Mouse (Mus musculus): ENCODE measurements around the gene Traf2.
A peak's percentile ranks its signal among the peaks of the same experiment; 100 is the strongest.

Traf2 gene

DNA sequence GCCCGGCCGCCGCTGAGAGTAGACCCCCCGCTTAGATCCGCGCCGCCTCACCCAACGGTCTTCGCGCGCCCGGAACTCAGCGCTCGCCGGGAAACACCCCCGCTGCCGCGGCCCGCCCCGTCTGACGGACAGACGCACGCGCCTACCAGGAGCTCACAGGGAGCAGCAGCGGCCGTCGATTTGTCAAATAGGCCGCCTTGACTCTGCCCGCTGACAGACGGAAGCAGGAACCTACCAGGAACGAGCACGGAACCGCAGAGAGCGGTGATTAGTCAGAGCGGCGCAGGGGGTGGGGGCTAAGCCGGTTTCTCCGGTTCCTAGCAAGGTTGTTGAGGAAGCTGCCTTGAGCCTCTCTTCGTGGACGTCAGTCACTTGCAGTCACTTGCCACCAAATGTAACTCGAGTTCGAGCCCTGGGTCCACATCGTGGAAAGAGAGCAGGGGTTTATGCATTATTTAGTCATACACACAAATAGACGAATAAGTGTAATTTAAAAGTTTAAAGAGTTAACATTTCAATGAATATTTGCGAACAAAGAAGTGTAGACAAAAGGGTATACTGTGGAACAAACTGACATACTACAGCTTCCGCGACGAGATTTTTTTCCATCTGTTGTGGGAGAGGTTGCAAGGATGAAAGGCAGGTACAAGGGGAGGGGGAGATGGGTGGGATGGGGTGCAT, at the start of gene Traf2:
Traf2 (minus strand) TSS at position 130 of the 681 bp plus-strand sequence.
- peak; percentile 96 to 98 for DNase-seq (ENCODE audit: low spot score in 2 of 2)

GRCm38 (mm10) chr2:25591863-25592262, 45.1 kb upstream of the Traf2 start:
- DNase-seq (ENCODE audit: low spot score in 2 of 2) = peak in 1 of 2 experiments; percentile 53

GRCm38 (mm10) chr2:25588227-25588907, 41.6 kb upstream of the Traf2 start:
- no peak for DNase-seq (ENCODE audit: low spot score in 2 of 2)

DNA sequence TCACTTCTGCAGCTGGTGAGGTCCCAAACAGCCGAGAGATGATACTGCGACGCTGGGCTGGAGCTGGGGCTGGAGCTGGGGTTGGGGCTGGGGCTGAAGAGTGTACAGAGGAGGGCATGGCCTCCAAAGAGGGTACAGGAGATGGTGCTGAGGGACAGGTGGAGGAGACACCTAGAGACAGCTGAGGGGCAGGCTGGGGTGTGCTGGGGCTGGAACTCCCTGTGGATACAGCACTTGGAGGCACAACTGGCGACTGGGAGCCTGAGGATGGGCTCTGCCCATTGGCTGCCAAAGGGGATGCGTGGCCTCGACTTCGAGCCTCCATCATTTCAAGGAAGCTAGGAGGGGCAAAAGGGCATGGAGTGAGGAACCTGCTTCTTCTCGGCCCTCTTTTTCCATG, 40.5 kb upstream of the Traf2 start:
- DNase-seq (ENCODE audit: low spot score in 2 of 2) = no peak

DNA sequence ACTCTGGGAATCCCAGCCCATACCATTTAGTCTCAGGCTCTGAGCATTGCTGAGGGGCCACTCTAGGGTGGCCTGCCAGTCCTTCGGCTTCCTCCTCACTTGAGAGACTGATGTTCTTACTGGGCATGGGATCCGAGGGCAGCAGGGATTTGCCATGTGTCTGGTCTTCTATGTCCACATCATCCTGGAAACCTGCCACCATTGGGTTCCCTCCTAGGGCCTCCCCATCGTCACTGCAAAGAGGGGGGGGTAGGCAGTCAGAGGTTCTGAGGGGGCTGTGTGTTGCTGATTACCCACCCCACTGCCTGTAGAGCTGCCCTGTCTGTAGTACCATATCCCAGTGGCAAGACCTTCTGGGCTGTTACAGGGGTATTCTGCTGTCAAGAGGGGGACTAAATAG, 38.9 kb upstream of the Traf2 start:
- no peak for DNase-seq (ENCODE audit: low spot score in 2 of 2)

- DNase-seq (ENCODE audit: low spot score in 2 of 2) = no peak
Measured at GRCm38 (mm10) chr2:25584856-25585255, 38.1 kb upstream of the Traf2 start.

GRCm38 (mm10) chr2:25584152-25584551, 37.4 kb upstream of the Traf2 start:
- DNase-seq (ENCODE audit: low spot score in 2 of 2) = no peak

DNA sequence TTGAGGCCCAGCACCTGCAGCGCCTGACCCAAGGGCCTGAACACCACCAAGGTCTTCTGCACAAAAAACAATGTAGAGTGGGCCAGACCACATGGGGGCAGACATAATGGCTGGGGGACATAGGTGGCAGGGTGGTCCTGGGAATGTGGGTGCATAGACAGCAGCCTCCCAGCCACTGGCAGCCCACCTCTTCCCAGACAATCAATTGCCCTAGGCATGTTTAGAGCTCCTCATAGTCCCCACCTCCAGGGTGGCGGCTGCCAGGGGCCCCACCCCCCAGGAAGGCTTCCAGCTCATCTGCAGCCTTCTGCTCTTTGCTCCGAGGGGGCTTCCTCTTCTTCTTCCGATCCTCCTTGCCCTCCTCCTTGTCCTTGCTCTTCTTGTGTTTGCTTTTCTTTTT, 36.8 kb upstream of the Traf2 start:
- DNase-seq (ENCODE audit: low spot score in 2 of 2) = no peak

DNA sequence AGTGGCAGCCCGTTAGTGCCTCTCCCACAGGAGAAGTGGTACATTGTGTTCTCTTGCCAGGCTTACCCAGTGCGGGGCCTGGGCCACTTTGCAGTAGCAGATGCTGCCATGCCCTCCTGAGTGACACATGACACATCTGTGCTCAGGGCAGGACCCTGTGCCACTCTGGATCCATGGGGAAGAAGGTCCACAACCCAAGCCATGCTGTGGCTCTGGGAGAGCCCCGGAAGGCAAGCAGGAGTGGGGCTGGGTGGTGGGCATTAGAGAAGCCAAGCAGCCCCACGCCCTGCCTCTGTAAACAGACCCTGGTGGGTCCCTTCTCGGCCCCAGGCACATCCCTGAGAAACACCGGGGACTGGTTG, 36.4 kb upstream of the Traf2 start:
- DNase-seq (ENCODE audit: low spot score in 2 of 2) = no peak

- DNase-seq (ENCODE audit: low spot score in 2 of 2) = no peak
Measured at GRCm38 (mm10) chr2:25582466-25583119, 35.9 kb upstream of the Traf2 start.

DNA sequence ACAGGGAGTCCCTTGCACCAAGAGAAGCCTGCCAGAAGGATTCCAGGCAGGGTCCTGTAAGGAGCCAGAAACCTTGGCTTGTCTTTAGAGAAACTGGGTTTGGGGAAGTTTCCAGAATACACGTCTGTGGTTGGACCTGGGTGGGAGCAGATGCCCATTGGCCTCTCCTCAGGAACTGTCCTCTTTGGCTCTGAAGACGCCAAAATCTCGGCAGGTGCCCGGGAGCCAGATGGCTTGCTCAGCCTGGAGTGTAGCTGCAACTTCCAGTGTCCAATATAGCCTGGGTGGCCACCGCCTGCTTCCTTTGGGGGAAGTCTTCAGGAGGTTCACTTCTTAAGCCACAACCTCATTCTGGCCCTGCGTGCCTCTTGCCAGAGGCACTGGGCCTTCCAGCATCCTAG, 35.2 kb upstream of the Traf2 start:
- DNase-seq (ENCODE audit: low spot score in 2 of 2) = no peak

DNA sequence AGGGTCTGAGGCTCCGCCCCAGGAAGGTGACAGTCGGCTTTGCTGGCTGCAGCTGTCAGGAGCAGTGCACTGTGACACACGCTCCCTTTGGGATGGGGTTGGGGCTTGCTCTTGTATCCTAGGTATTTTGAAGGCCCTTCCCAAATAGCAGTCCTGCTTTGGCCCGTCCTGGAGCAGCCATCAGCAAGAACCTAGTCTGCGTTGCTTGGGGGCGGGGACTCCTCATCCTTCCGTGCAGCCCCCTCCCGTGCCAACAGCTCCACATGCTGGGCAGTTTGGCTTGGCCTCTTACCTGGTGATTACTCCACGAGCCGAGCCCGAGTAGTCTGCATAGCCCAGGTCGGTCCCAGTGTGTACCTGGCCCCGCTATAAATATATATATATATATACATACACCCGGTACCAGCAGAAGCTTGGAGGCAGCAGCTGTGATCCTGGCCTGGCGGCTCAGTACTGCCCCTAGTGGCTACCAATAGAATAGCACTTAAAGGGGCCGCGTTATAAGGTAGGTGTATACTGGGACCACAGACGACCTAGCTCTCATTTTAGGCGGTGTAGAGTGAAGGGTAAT, 34.6 kb upstream of the Traf2 start, which contains the start of gene Ajm1:
Ajm1 (minus strand) TSS at position 464 of the 571 bp plus-strand sequence.
- peak; percentile 48 to 68 for DNase-seq (ENCODE audit: low spot score in 2 of 2)

DNA sequence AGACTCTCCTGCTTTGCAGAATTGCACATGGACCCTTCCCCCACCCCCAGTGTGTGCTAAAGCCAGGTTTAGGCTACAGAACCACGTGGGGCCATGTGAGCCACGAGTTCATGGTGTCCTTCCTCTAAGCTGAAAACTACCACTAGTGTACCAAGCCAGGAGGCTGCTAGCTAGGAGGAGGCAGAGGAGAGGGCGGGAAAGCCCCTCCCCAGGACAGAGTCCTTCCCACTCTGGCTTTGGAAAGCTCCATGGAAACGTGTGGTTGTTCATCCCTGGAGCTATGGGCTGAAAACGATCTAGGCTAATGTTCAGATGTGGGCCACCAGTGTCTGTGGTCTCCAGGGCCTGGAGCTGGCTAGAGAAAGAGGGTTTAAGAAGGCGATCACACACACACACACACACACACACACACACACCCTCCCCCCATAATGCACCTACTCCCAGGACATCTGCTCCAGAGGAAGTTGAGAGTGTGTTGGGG, 33.9 kb upstream of the Traf2 start:
- no peak for DNase-seq (ENCODE audit: low spot score in 2 of 2)

DNA sequence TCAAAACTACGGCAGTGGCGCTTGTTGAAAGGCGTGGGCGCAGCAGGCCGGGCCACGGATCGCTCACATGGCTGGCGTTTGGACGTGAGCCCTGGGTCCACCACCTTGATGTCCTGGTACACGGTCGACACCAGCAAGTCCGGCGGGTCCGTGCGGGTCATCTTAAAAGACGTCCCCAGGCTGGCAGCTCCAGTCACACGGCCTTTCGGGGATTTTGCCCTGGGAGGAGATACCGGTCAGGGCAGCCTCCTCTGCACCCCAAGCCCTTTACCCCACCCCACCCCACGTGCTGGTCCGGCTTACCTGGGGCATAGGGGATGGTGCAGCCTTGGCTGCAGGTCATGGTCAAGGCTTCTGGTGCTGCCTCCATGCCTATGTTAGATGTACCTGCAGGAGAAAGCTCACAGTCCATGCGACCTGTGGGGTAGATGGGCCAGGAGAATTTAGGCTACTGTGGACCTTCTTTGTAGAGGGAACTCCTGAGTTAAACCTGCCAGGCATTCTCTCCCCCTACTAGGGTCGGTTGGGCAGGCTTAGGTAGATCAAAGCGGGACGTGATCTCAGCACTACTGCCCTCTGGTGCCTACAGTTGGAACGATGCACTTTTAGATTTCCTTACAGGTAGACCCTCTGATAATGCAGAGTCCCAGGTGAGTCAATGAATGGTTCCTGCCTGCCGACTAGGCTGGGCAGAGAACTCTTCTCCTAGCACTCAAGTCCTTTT, 33.2 kb upstream of the Traf2 start:
- DNase-seq (ENCODE audit: low spot score in 2 of 2) = peak; percentile 39 to 68

DNA sequence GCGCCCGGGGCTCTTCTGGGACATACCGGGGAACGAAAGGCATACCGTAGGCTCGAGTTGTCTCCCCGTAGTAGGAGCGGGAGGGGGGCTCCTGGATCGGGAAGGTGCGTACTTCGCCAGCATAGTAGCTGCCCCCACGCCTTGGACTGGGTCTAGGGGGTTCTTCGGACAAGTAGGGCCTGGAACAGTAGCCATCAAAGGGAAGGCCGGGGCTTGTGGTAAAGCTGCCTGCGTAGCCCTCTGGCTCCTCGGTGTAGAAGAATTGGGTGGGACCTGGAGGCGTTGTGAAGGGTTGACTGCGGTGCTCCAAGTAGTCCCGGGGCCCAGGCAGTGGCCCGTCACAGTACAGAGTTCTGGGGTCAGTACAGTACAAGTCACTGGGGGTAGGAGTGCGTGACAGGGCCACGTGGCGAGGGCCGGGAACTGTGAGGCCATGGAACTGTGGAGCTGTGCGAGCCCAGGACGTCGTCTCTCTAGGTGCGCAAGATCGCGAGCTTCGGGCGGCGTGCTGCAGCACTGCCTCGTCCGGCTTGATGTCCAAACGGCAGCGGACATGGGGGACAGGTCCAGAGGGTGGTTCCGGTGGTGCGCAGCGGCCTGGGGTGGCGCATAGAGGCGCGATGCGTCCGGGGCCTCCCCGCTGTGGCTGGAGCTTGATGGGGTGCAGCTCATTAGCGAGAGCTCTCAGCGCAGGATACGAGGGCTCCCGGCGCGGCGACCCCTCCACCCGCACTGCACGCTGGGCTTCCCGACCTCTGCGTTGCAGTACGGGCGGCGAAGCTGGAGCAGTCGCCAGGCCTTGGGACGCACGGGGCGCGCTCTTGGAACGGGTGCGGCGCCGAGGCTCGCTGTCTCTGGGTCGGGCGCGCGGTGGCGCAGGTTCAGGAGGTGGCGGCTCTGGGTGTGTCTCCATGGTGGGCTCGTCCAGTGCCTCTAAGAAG, 32.3 kb upstream of the Traf2 start:
- peak; percentile 27 to 33 for DNase-seq (ENCODE audit: low spot score in 2 of 2)

GRCm38 (mm10) chr2:25577951-25578795, 31.4 kb upstream of the Traf2 start:
- peak; percentile 18 to 44 for DNase-seq (ENCODE audit: low spot score in 2 of 2)

DNA sequence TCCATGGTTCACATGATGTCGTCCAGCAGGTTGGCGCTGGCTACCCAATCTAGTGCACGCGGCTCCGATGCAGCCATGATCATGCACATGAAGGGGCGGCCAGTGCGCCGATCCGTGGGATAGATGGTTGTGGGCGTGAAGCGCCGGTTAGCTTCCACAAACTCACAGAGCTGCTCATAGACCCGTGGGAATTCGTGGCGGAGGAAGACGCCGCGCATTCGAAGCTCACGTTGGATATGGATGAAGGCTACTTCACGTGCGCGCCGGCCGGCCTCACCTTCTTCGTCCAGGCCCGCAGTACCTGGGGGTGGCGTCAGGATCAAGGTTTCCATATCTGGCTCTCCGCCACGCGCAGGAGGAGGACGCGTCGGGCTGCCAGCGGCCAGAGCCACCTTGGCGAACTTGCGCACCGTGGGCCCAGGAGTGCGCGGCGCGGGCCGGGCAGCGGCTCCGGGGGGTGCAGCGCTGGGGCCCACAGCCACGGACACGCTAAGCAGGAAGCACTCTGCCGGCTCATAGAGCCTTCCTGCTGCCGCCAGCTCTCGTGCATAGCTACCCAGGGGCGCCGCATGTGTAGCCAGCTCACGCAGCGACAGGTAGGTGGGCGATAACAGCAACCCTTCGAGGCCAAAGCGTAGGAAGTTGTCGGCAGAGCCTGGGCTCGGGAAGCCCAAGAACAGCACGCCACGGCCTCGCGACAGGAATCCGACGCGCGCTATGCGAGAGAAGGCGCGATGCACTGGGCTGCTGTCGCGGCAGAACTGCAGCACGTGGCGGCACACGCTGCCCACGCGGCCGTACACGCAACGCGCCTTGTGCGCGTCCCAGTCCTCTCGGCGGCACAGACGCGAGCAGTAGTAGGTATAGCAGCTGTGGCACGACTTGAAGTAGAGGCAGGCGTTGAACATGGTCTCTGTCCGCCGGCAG, 30.5 kb upstream of the Traf2 start:
- DNase-seq (ENCODE audit: low spot score in 2 of 2) = no peak

DNA sequence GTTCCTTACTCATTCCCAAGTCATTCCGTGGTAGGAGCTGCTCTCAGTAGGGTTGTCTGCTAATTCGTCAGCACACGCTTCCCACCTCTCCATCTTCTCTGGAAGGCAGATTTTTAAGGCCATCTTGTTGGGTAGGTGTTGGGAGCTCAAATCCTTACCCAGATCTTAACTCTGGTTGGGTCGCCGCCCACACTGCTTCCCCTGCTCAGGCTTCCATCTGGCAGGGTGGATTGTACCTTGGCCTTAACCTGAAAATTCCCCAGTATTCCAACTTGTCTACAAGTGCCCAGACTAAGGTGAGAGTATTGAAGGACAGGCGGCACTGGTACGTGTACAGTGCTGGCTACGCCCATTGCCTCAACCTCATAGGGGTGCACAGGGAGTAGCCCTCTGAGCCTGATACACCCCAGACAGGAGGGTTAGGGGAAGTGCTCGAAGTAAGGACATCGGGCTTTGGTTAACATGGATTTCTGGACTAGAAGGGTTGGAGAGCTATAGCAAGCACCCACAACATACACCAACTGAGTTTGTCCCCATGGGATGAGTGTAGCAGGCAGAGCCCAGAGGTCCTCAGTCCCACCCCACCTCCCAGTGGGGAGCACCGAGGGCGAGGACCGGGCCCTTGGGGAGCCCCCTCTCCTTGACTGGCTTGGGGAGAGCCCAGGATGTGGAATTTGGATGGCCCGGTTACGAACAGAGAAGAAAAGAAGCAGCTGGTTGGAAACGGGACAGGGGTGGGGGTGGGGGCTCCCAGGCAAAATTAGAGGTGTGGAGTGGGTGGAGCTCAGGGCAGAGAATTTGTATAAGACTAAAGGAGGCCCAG, 29.5 kb upstream of the Traf2 start:
- no peak for DNase-seq (ENCODE audit: low spot score in 2 of 2)

Data from spleen, postnatal 10 days (tissue).